Mouse (Mus musculus): ENCODE measurements at regions not wholly inside any gene's neighbourhood (a gene's known extent, or its start where the extent isn't known, plus 50 kb on each side); places are given as distances from the start of the nearest gene placed in this dataset.

GRCm38 (mm10) chr1:92275388-92275787, 79.9 kb upstream of the Hdac4 start:
- DNase-seq, result no peak

- no peak for DNase-seq
Measured at GRCm38 (mm10) chr1:92273760-92274159, 78.3 kb upstream of the Hdac4 start.

GRCm38 (mm10) chr1:92271676-92272291, 76.3 kb upstream of the Hdac4 start:
- no peak for DNase-seq

- no peak for DNase-seq
Measured at GRCm38 (mm10) chr1:92270486-92271058, 75.1 kb upstream of the Hdac4 start.

- no peak for DNase-seq
Measured at GRCm38 (mm10) chr1:92269464-92269863, 74.0 kb upstream of the Hdac4 start.

GRCm38 (mm10) chr1:92264941-92265340, 69.4 kb upstream of the Hdac4 start:
- no peak for DNase-seq

- DNase-seq, result no peak
Measured at GRCm38 (mm10) chr1:92259715-92260392, 64.4 kb upstream of the Hdac4 start.

- no peak for DNase-seq
Measured at GRCm38 (mm10) chr1:92258026-92258425, 62.5 kb upstream of the Hdac4 start.

- no peak for DNase-seq
Measured at GRCm38 (mm10) chr1:92253086-92253485, 57.6 kb upstream of the Hdac4 start.

- no peak for DNase-seq
Measured at GRCm38 (mm10) chr1:92250594-92251463, 55.3 kb upstream of the Hdac4 start.
